Mouse (Mus musculus) MEL (cell line): ENCODE measurements around the gene Crx. TPM values are rescaled to one million over a fixed set of nuclear protein-coding genes. Genes with fewer than 3 reads are reported as not detected.

Source experiments
- DNase-seq: peaks from one replicate; pipeline ENCODE4 v3.0.0; 2011; ENCODE audit warnings: low read depth, low spot score
- H3K27ac ChIP-seq: 2 replicates; pipeline ENCODE4 v1.5.1; 2012; ENCODE audit warnings: low read depth, mild to moderate bottlenecking, control low read depth, low read length, moderate library complexity; ENCODE audit not compliant: control insufficient read depth
- H3K27me3 ChIP-seq, 2 experiments: fragments of 150-350 bp in 1 of 2; sonication (generic) in 1 of 2; 2 replicates each; pipeline ENCODE4 v1.6.1; 2012; ENCODE audit warnings: low read length in 2 of 2, mild to moderate bottlenecking in 2 of 2, improper control_type of control experiment in 1 of 2, moderate library complexity in 1 of 2; ENCODE audit not compliant: insufficient read depth in 2 of 2, control insufficient read depth in 1 of 2
- H3K36me3 ChIP-seq, 2 experiments: 2 replicates each; pipeline ENCODE4 v1.6.1; 2012 to 2014; ENCODE audit warnings: low read length in 2 of 2, improper control_type of control experiment in 1 of 2, inconsistent platforms in 1 of 2, mild to moderate bottlenecking in 1 of 2; ENCODE audit not compliant: insufficient read depth in 2 of 2, control insufficient read depth in 1 of 2
- H3K4me1 ChIP-seq, 2 experiments: fragments of 150-350 bp in 1 of 2; sonication (generic) in 1 of 2; 2 replicates each; pipeline ENCODE4 v1.6.1; 2012; ENCODE audit warnings: low read length in 2 of 2, improper control_type of control experiment in 1 of 2, mild to moderate bottlenecking in 1 of 2; ENCODE audit not compliant: insufficient read depth in 2 of 2, control insufficient read depth in 1 of 2
- H3K4me3 ChIP-seq, 2 experiments: fragments of 150-350 bp in 1 of 2; sonication (generic) in 1 of 2; 2 replicates each; pipeline ENCODE4 v1.5.1; 2012; ENCODE audit warnings: low read depth in 2 of 2, low read length in 2 of 2, mild to moderate bottlenecking in 2 of 2, moderate library complexity in 2 of 2, control low read depth in 1 of 2, improper control_type of control experiment in 1 of 2; ENCODE audit not compliant: control insufficient read depth in 1 of 2, insufficient read depth in 1 of 2
- H3K79me2 ChIP-seq: 2 replicates; pipeline ENCODE4 v1.6.1; 2012; ENCODE audit warnings: mild to moderate bottlenecking, low read length, moderate library complexity; ENCODE audit not compliant: control insufficient read depth, poor library complexity, insufficient read depth
- H3K9ac ChIP-seq: 2 replicates; pipeline ENCODE4 v1.6.1; 2012; ENCODE audit warnings: low read depth, mild to moderate bottlenecking, control low read depth, low read length, moderate library complexity; ENCODE audit not compliant: control insufficient read depth, poor library complexity, severe bottlenecking
- H3K9me3 ChIP-seq: fragments of 150-350 bp; sonication (generic); replicated peaks from 2 replicates; pipeline ENCODE4 v1.6.1; 2012; ENCODE audit warnings: mild to moderate bottlenecking, low read length, improper control_type of control experiment, moderate library complexity; ENCODE audit not compliant: insufficient read depth
- CHD1 ChIP-seq: IDR thresholded peaks from 2 replicates; pipeline ENCODE4 v1.6.1; 2012; ENCODE audit warnings: low read depth, mild to moderate bottlenecking, inconsistent platforms, low read length, improper control_type of control experiment
- CHD2 ChIP-seq: IDR thresholded peaks from 2 replicates; pipeline ENCODE4 v1.6.1; 2011; ENCODE audit warnings: low read length, improper control_type of control experiment
- ELF1 ChIP-seq: IDR thresholded peaks from 2 replicates; pipeline ENCODE4 v1.6.1; 2014; ENCODE audit warnings: low read depth, mild to moderate bottlenecking, inconsistent platforms, low read length, improper control_type of control experiment, moderate library complexity
- EP300 ChIP-seq, 2 experiments: IDR thresholded peaks; 2 replicates each; pipeline ENCODE4 v1.6.1; 2011; ENCODE audit warnings: improper control_type of control experiment in 2 of 2, low read length in 2 of 2, low read depth in 1 of 2, mild to moderate bottlenecking in 1 of 2
- ETS1 ChIP-seq: IDR thresholded peaks from 2 replicates; pipeline ENCODE4 v1.6.1; 2012; ENCODE audit warnings: low read depth, mild to moderate bottlenecking, inconsistent platforms, low read length, improper control_type of control experiment, moderate library complexity
- KAT2A ChIP-seq: conservative IDR thresholded peaks from 2 replicates; pipeline ENCODE4 v1.6.1; 2012; ENCODE audit warnings: low read depth, low read length, improper control_type of control experiment, inconsistent platforms
- MAFK ChIP-seq: IDR thresholded peaks from 2 replicates; pipeline ENCODE4 v1.6.1; 2011; ENCODE audit warnings: low read depth, mild to moderate bottlenecking, low read length, improper control_type of control experiment, borderline replicate concordance
- NELFE ChIP-seq: IDR thresholded peaks from 2 replicates; pipeline ENCODE4 v1.6.1; 2011; ENCODE audit warnings: low read depth, low read length, improper control_type of control experiment
- NRF1 ChIP-seq: IDR thresholded peaks from 2 replicates; pipeline ENCODE4 v1.6.1; 2014; ENCODE audit warnings: low read depth, mild to moderate bottlenecking, inconsistent platforms, low read length, improper control_type of control experiment, moderate library complexity; ENCODE audit not compliant: poor library complexity, insufficient read depth, severe bottlenecking
- POLR2AphosphoS2 ChIP-seq: IDR thresholded peaks from 2 replicates; pipeline ENCODE4 v1.6.1; 2011; ENCODE audit warnings: low read length, improper control_type of control experiment
- POLR2AphosphoS5 ChIP-seq: IDR thresholded peaks from 2 replicates; pipeline ENCODE4 v1.6.1; 2012; ENCODE audit warnings: low read depth, borderline replicate concordance, mild to moderate bottlenecking, inconsistent platforms, low read length, moderate library complexity, mixed read lengths
- SIN3A ChIP-seq: IDR thresholded peaks from 2 replicates; pipeline ENCODE4 v1.6.1; 2012; ENCODE audit warnings: low read length, improper control_type of control experiment, inconsistent platforms
- TBP ChIP-seq: IDR thresholded peaks from 2 replicates; pipeline ENCODE4 v1.8.0; 2011; ENCODE audit warnings: low read depth, low read length, improper control_type of control experiment
- TCF12 ChIP-seq: IDR thresholded peaks from 2 replicates; pipeline ENCODE4 v1.6.1; 2014; ENCODE audit warnings: low read depth, mild to moderate bottlenecking, inconsistent platforms, low read length, improper control_type of control experiment, moderate library complexity
- UBTF ChIP-seq: IDR thresholded peaks from 2 replicates; pipeline ENCODE4 v1.6.1; 2012; ENCODE audit warnings: low read depth, mild to moderate bottlenecking, inconsistent platforms, low read length, improper control_type of control experiment, moderate library complexity, borderline replicate concordance; ENCODE audit not compliant: insufficient read depth
- USF1 ChIP-seq: IDR thresholded peaks from 2 replicates; pipeline ENCODE4 v1.6.1; 2014; ENCODE audit warnings: low read depth, mild to moderate bottlenecking, inconsistent platforms, low read length, improper control_type of control experiment, moderate library complexity
- USF2 ChIP-seq, 2 experiments: IDR thresholded peaks; 2 replicates each; pipeline ENCODE4 v1.6.1; 2011 to 2012; ENCODE audit warnings: improper control_type of control experiment in 2 of 2, low read length in 2 of 2, borderline replicate concordance in 1 of 2, inconsistent platforms in 1 of 2, low read depth in 1 of 2, mild to moderate bottlenecking in 1 of 2; ENCODE audit not compliant: insufficient read depth in 1 of 2
- ZKSCAN1 ChIP-seq: IDR thresholded peaks from 2 replicates; pipeline ENCODE4 v1.6.1; 2012; ENCODE audit warnings: low read depth, mild to moderate bottlenecking, inconsistent platforms, low read length, improper control_type of control experiment, moderate library complexity
- polyA plus RNA-seq, 2 experiments: library from polyadenylated mRNA; stranded (reverse) in 1 of 2; unstranded in 1 of 2; fragments of >175 nt in 1 of 2; fragments of >200 nt in 1 of 2; gene quantifications; 2 replicates each; pipeline versions ENCODE4 v1.2.1 to v1.2.4; 2012; ENCODE audit warnings: low replicate concordance in 2 of 2, low read depth in 1 of 2; ENCODE audit not compliant: insufficient read length in 2 of 2, insufficient read depth in 1 of 2, missing spikeins in 1 of 2
- total RNA-seq: library from RNA; depleted of rRNA; stranded (reverse); fragments of 300-350 nt; gene quantifications from 2 replicates; pipeline ENCODE4 v1.2.3, GENCODE M21; 2012

The Crx gene
- total and polyA plus RNA-seq, 3 experiments: not detected

DNA sequence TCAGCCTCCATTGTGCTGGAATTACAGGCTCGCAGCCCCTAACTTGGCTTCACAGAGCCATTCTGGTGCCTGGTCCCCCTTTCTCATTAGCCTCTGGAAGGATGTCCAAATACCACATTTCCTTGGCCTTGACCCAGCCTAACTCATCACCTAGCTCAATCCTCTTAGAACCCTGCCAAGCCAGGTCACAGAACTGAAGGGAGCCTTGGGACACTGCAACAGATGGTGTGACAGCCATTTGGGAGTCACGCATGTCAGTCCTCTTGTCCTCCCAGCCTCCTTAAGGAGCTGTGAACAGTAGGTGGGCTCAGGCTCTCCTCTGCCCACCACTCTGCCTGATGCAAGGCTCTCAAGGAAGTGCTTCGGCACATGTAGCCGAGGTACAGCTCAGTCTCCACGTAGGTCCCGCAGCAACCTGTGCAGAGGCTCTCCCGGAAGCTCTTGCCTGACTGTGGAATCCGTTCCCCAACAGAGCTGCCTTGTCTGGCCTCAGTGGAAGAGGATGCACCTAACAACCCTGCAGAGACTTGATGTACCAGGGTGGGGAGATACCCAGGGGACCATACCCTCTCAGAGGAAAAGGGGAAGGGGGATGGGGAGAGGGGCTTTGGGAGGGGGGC, 28.3 kb upstream of the Crx start:
- Histone ChIP-seq H3K9me3 (no peaks in the 10 kb centered on the region; the same call in 1 of the 2 replicates), H3K27me3 (0 out of 4 replicates have a peak, but pooled peaks cover 0 to 2% of the 10 kb centered on the region in 2 experiments), H3K9ac (no peak overlapping the region), H3K4me1 (no peaks in the 10 kb centered on the region), H3K36me3 (no peaks in the 10 kb centered on the region), H3K27ac (no peak overlapping the region), H3K79me2 (no peaks in the 10 kb centered on the region), H3K4me3 (no peak overlapping the region)
- TF ChIP-seq ETS1: no peak
- TF ChIP-seq ELF1: no peak
- no peak for TF ChIP-seq USF1
- TF ChIP-seq KAT2A: no peak
- no peak for DNase-seq

- H3K27ac ChIP-seq: no peak overlapping the region
- no peak for DNase-seq
Measured at GRCm38 (mm10) chr7:15906602-15907001, 26.8 kb upstream of the Crx start.

GRCm38 (mm10) chr7:15905861-15906260, 26.1 kb upstream of the Crx start:
- Histone ChIP-seq H3K27me3 (0 out of 4 replicates have a peak, but pooled peaks cover 0 to 2% of the 10 kb centered on the region in 2 experiments), H3K9me3 (no peaks in the 10 kb centered on the region; the same call in 1 of the 2 replicates), H3K79me2 (no peaks in the 10 kb centered on the region), H3K36me3 (peaks cover 0 to 3% of the 10 kb centered on the region in 2 experiments; a peak in 1 of 4 replicates), H3K9ac (no peak overlapping the region), H3K27ac (no peak overlapping the region), H3K4me1 (peaks cover 0 to 4% of the 10 kb centered on the region in 2 experiments; a peak in 1 of 4 replicates), H3K4me3 (no peak overlapping the region)
- TF ChIP-seq UBTF: no peak
- DNase-seq: no peak

More at GRCm38 (mm10) chr7:15906602-15907001, 26.8 kb upstream of the Crx start:
- H3K27me3 ChIP-seq: 0 out of 4 replicates have a peak, but pooled peaks cover 0 to 2% of the 10 kb centered on the region in 2 experiments
- TF ChIP-seq USF2 (IDR thresholded peaks at IDR 0.05; ENCODE audit: borderline replicate concordance in 1 of 2, insufficient read depth in 1 of 2, low read depth in 1 of 2, low read length in 2 of 2) (no peak), TCF12 (no peak), NELFE (no peak), POLR2AphosphoS5 (no peak), POLR2AphosphoS2 (no peak), SIN3A (no peak), MAFK (no peak), TBP (no peak), CHD2 (no peak), CHD1 (no peak), NRF1 (no peak), ZKSCAN1 (no peak), ELF1 (no peak), EP300 (IDR thresholded peaks at IDR 0.05; ENCODE audit: low read depth in 1 of 2, low read length in 2 of 2) (no peak)
- H3K4me1 ChIP-seq: no peaks in the 10 kb centered on the region
- H3K9me3 ChIP-seq: no peaks in the 10 kb centered on the region; the same call in 1 of the 2 replicates
- no peak overlapping the region for H3K9ac ChIP-seq
- H3K79me2 ChIP-seq: no peaks in the 10 kb centered on the region
- peaks cover 0 to 3% of the 10 kb centered on the region in 2 experiments; a peak in 1 of 4 replicates for H3K36me3 ChIP-seq
- H3K4me3 ChIP-seq: no peak overlapping the region
